Mouse (Mus musculus): Measurements from ENCODE around the gene Ei24. TPM values are rescaled to one million over a fixed set of nuclear protein-coding genes. Genes with fewer than 3 reads are reported as not detected.

Gene Ei24
- total RNA-seq (2023): 10 to 100 TPM; 40.6 to 47.5 TPM

GRCm38 (mm10) chr9:36796781-36797555 is at the start of gene Ei24:
Gene Ei24, minus strand, starts transcription at chr9:36797393.

GRCm38 (mm10) chr9:36821644-36822000 is 24.4 kb upstream of the Ei24 start, which contains the start of gene Fez1:
Gene Fez1, plus strand, starts transcription at chr9:36821864.

DNA sequence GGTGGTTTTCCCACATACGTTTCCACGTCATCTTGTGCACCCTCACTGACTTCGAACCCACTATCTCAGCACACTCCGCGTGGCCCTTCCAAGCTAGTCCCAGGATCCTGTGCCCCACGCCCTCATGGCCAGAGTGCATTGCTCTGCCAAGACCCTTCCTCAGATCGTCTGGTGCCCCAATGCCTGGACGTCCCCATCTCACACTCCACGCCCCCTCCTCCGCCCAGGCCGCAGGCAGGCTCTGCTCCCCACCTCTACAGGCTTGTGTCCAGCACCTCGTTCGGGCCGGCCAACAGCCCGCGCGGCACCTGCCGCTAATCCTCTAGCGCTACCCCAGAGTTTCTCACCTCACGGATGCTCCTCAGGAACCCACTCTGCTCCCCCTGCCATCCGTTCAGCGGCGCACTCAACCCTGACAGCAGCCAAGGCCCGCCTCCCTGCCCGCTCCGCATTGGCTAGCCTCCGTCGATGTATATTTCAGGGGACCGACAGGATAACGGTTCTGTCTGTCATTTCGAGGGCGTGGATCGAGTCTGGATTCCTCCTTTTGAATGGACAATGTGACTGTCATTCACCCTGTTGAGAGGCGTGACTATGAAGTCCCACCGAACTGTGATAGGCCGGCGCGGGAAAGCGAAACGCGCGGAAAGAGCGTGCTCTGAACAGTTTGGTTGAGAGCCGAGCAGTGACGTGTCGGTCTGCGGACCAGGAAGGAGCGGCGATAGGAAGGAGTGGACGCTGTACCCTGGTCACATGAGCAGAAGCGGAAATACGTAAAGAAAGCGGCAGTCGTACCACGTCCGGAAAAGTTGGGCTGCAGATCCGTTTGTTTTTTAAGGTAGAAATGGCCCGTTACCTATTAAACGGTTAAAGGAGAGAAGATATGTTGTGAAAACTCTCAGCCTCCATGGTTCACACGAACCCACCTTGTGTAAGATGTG is 29.7 kb downstream of the Ei24 start, which contains the start of gene Stt3a:
Gene Stt3a, minus strand, starts transcription at position 477 of the 941 bp plus-strand sequence.

Other genes starting within 250 kb of the Ei24 start
- gene Gm17689, start 214.8 kb downstream of the Ei24 start, total RNA-seq (2023): not detected
- gene A630095E13Rik, start 154.0 kb downstream of the Ei24 start, total RNA-seq (2023): not detected
- gene Acrv1, start 104.2 kb downstream of the Ei24 start, total RNA-seq (2023): not detected
- 1 to 10 TPM; 1.9 to 2.3 TPM for gene Chek1, start 70.3 kb downstream of the Ei24 start, total RNA-seq (2023)
- gene Stt3a, start 29.7 kb downstream of the Ei24 start, total RNA-seq (2023): 100 to 1,000 TPM; 150 to 190 TPM
- not detected for gene Fez1, start 24.5 kb upstream of the Ei24 start, total RNA-seq (2023)

Measured in monocyte, adult 59 days (primary cell).